Mouse (Mus musculus): Measurements from ENCODE around the gene Ifitm5. TPM values are rescaled to one million over a fixed set of nuclear protein-coding genes. Genes with fewer than 3 reads are reported as not detected.

Ifitm5 gene
- 1 to 10 TPM; 1.3 to 2.7 TPM for total RNA-seq (2023)

GRCm38 (mm10) chr7:140949824-140950530 lies at the start of gene Ifitm5:
Gene Ifitm5 (minus strand): TSS chr7:140950291.

GRCm38 (mm10) chr7:140966921-140967320 lies 16.8 kb upstream of the Ifitm5 start, which contains the start of gene Ifitm1:
Gene Ifitm1 (plus strand): TSS chr7:140967221.

GRCm38 (mm10) chr7:140955758-140956555 lies 5.9 kb upstream of the Ifitm5 start, which contains the start of the genes Gm45717 and Ifitm2:
Gene Gm45717 (minus strand): TSS chr7:140955937.
Gene Ifitm2 (minus strand): TSS chr7:140955987.

GRCm38 (mm10) chr7:140941222-140942051 lies 8.7 kb downstream of the Ifitm5 start, which contains the start of gene Pgghg:
Gene Pgghg (plus strand): TSS chr7:140941391.

GRCm38 (mm10) chr7:140920418-140921029 lies 29.6 kb downstream of the Ifitm5 start, which contains the start of gene Nlrp6:
Gene Nlrp6 (plus strand): TSS chr7:140920902.

GRCm38 (mm10) chr7:140900220-140900619 lies 49.9 kb downstream of the Ifitm5 start, which contains the start of gene Cox8b:
Gene Cox8b (minus strand): TSS chr7:140900446.

Other genes starting within 250 kb of the Ifitm5 start
- gene Cyp2e1, start 186.6 kb downstream of the Ifitm5 start, total RNA-seq (2023), result not detected
- not detected for gene Syce1, start 162.4 kb downstream of the Ifitm5 start, total RNA-seq (2023)
- gene Zfp941, start 128.1 kb downstream of the Ifitm5 start, total RNA-seq (2023), result not detected
- gene Urah, start 115.3 kb downstream of the Ifitm5 start, total RNA-seq (2023), result not detected
- gene Scgb1c1, start 104.7 kb downstream of the Ifitm5 start, total RNA-seq (2023), result not detected
- not detected for gene Odf3, start 102.5 kb downstream of the Ifitm5 start, total RNA-seq (2023)
- gene Gm45785, start 94.0 kb downstream of the Ifitm5 start, total RNA-seq (2023), result not detected
- 100 to 1,000 TPM in 1 of 2 experiments, 10 to 100 TPM in 1; 87.9 to 102 TPM for gene Ric8a, start 93.3 kb downstream of the Ifitm5 start, total RNA-seq (2023)
- gene Bet1l, start 92.7 kb downstream of the Ifitm5 start, total RNA-seq (2023), result 10 to 100 TPM; 22.0 to 22.9 TPM
- gene Psmd13, start 68.3 kb downstream of the Ifitm5 start, total RNA-seq (2023), result 10 to 100 TPM; 93.4 to 95.3 TPM
- gene Sirt3, start 68.0 kb downstream of the Ifitm5 start, total RNA-seq (2023), result 10 to 100 TPM; 12.0 to 13.0 TPM
- gene Cox8b, start 49.8 kb downstream of the Ifitm5 start, total RNA-seq (2023), result not detected
- gene Nlrp6, start 29.4 kb downstream of the Ifitm5 start, total RNA-seq (2023), result not detected
- gene Pgghg, start 8.9 kb downstream of the Ifitm5 start, total RNA-seq (2023), result 10 to 100 TPM; 28.1 to 34.5 TPM
- not detected for gene Gm45717, start 5.6 kb upstream of the Ifitm5 start, total RNA-seq (2023)
- 100 to 1,000 TPM; 421 to 568 TPM for gene Ifitm2, start 5.7 kb upstream of the Ifitm5 start, total RNA-seq (2023)
- gene Ifitm1, start 16.9 kb upstream of the Ifitm5 start, total RNA-seq (2023), result 100 to 1,000 TPM; 245 to 419 TPM
- gene Ifitm3, start 60.5 kb upstream of the Ifitm5 start, total RNA-seq (2023), result 100 to 1,000 TPM; 508 to 583 TPM
- 1,000 to 10,000 TPM in 1 of 2 experiments, 100 to 1,000 TPM in 1; 867 to 1,003 TPM for gene Ifitm6, start 67.6 kb upstream of the Ifitm5 start, total RNA-seq (2023)
- not detected for gene Gm17387, start 78.8 kb upstream of the Ifitm5 start, total RNA-seq (2023)
- 1 to 10 TPM in 1 of 2 experiments, under 1 TPM in 1; 0.73 to 1.3 TPM for gene B4galnt4, start 110.8 kb upstream of the Ifitm5 start, total RNA-seq (2023)
- gene Pkp3, start 127.9 kb upstream of the Ifitm5 start, total RNA-seq (2023), result 1 to 10 TPM; 3.7 to 4.0 TPM
- gene Sigirr, start 150.3 kb upstream of the Ifitm5 start, total RNA-seq (2023), result 1 to 10 TPM; 5.3 to 6.2 TPM
- gene Ano9, start 167.5 kb upstream of the Ifitm5 start, total RNA-seq (2023), result not detected
- 10 to 100 TPM; 20.7 to 23.3 TPM for gene Ptdss2, start 172.1 kb upstream of the Ifitm5 start, total RNA-seq (2023)
- 10 to 100 TPM; 83.3 to 88.8 TPM for gene Rnh1, start 222.6 kb upstream of the Ifitm5 start, total RNA-seq (2023)
- 10 to 100 TPM; 25.7 to 32.3 TPM for gene Hras, start 243.7 kb upstream of the Ifitm5 start, total RNA-seq (2023)
- gene Lrrc56, start 243.9 kb upstream of the Ifitm5 start, total RNA-seq (2023), result 1 to 10 TPM; 3.9 to 6.0 TPM

All from neutrophil, adult 83 days (primary cell).